Mouse (Mus musculus) intestine, embryonic 16.5 days (tissue): ENCODE measurements around the gene Ptprd. TPM values are rescaled to one million over a fixed set of nuclear protein-coding genes. Genes with fewer than 3 reads are reported as not detected.

ENCODE experiments used
- ATAC-seq: fragments of 200-750 bp; cut with Nextera tagmentation; 2 replicates; pipeline ENCODE4 v1.8.0; 2017; ENCODE audit warnings: moderate TSS enrichment, moderate library complexity
- H3K27ac ChIP-seq: fragments of 300-500 bp; sonication (generic); 2 replicates; pipeline ENCODE4 v1.5.1; 2014; ENCODE audit warnings: mild to moderate bottlenecking, low read length
- H3K27me3 ChIP-seq: fragments of 300-500 bp; sonication (generic); replicated peaks from 2 replicates; pipeline ENCODE4 v1.6.1; 2014; ENCODE audit warnings: low read length, control low read depth, mixed read lengths; ENCODE audit not compliant: control insufficient read depth, insufficient read depth
- H3K36me3 ChIP-seq: fragments of 300-500 bp; sonication (generic); 2 replicates; pipeline ENCODE4 v1.6.1; 2014; ENCODE audit warnings: low read length, control low read depth; ENCODE audit not compliant: control insufficient read depth, insufficient read depth
- H3K4me1 ChIP-seq: fragments of 300-500 bp; sonication (generic); 2 replicates; pipeline ENCODE4 v1.6.1; 2014; ENCODE audit warnings: low read length, control low read depth, mixed read lengths; ENCODE audit not compliant: control insufficient read depth, insufficient read depth
- H3K4me2 ChIP-seq: fragments of 300-500 bp; sonication (generic); 2 replicates; pipeline ENCODE4 v1.6.1; 2014; ENCODE audit warnings: low read depth, low read length, control low read depth
- H3K4me3 ChIP-seq: fragments of 300-500 bp; sonication (generic); 2 replicates; pipeline ENCODE4 v1.5.1; 2014; ENCODE audit warnings: mild to moderate bottlenecking, low read length
- H3K9ac ChIP-seq: fragments of 300-500 bp; sonication (generic); 2 replicates; pipeline ENCODE4 v1.6.1; 2014; ENCODE audit warnings: low read depth, low read length
- H3K9me3 ChIP-seq: fragments of 300-500 bp; sonication (generic); 2 replicates; pipeline ENCODE4 v1.6.1; 2016; ENCODE audit warnings: low read length, control low read depth; ENCODE audit not compliant: control insufficient read depth
- WGBS: fragments of 180-500 bp; shearing (Covaris S2); extraction: QIAGEN DNeasy Blood & Tissue Kit; methylation state at CpG from one replicate; pipeline ENCODE4 v1.1.7; 2014; 5-methylcytosine and 5-hydroxymethylcytosine counted together
- polyA plus RNA-seq: library from polyadenylated mRNA; unstranded; fragments of >200 nt; fragmentation: Nextera tagmentation; extraction: Ambion mirVana; gene quantifications from 2 replicates; pipeline ENCODE4 v1.2.1, GENCODE M21; 2015

Gene Ptprd
- polyA plus RNA-seq, 1 experiment from 2014 or later: 5.0 TPM

GRCm38 (mm10) chr4:77249801-77250200 is 962.0 kb downstream of the Ptprd start:
- no peak overlapping the region for H3K27ac ChIP-seq
- no peaks in the 10 kb centered on the region for H3K4me1 ChIP-seq
- no peak overlapping the region for H3K4me2 ChIP-seq
- H3K4me3 ChIP-seq: no peak overlapping the region
- no peaks in the 10 kb centered on the region for H3K9me3 ChIP-seq
- no peak overlapping the region for H3K9ac ChIP-seq
- no peaks in the 10 kb centered on the region for H3K36me3 ChIP-seq
- 29% methylated on average over 1 of the region's 1 CpGs for WGBS
- ATAC-seq: no peak
- no peaks in the 10 kb centered on the region for H3K27me3 ChIP-seq

- Histone ChIP-seq H3K4me2 (no peak overlapping the region), H3K27ac (no peak overlapping the region), H3K9me3 (no peaks in the 10 kb centered on the region), H3K36me3 (no peaks in the 10 kb centered on the region), H3K4me1 (no peaks in the 10 kb centered on the region), H3K4me3 (no peak overlapping the region), H3K27me3 (no peaks in the 10 kb centered on the region), H3K9ac (no peak overlapping the region)
- ATAC-seq: no peak
- 46% methylated on average over 1 of the region's 1 CpGs for WGBS
Measured at GRCm38 (mm10) chr4:77248918-77249317, 962.8 kb downstream of the Ptprd start.

GRCm38 (mm10) chr4:77241852-77242455 is 969.8 kb downstream of the Ptprd start:
- Histone ChIP-seq H3K4me2 (no peak overlapping the region), H3K27me3 (no peaks in the 10 kb centered on the region), H3K9me3 (no peaks in the 10 kb centered on the region), H3K9ac (no peak overlapping the region), H3K36me3 (no peaks in the 10 kb centered on the region), H3K4me1 (no peaks in the 10 kb centered on the region), H3K4me3 (no peak overlapping the region), H3K27ac (no peak overlapping the region)
- 65% methylated on average over 6 of the region's 6 CpGs for WGBS
- ATAC-seq: no peak

- Histone ChIP-seq H3K4me1 (no peaks in the 10 kb centered on the region), H3K4me3 (no peak overlapping the region), H3K9ac (no peak overlapping the region), H3K27ac (no peak overlapping the region), H3K9me3 (no peaks in the 10 kb centered on the region), H3K4me2 (no peak overlapping the region), H3K27me3 (no peaks in the 10 kb centered on the region), H3K36me3 (no peaks in the 10 kb centered on the region)
- ATAC-seq: no peak
- 58% methylated on average over 1 of the region's 1 CpGs for WGBS
Measured at GRCm38 (mm10) chr4:77238144-77238543, 973.6 kb downstream of the Ptprd start.

GRCm38 (mm10) chr4:77233243-77233642 is 978.5 kb downstream of the Ptprd start:
- no peak overlapping the region for H3K9ac ChIP-seq
- no peaks in the 10 kb centered on the region for H3K4me1 ChIP-seq
- H3K4me3 ChIP-seq: no peak overlapping the region
- H3K27me3 ChIP-seq: no peaks in the 10 kb centered on the region
- H3K9me3 ChIP-seq: no peaks in the 10 kb centered on the region
- H3K27ac ChIP-seq: no peak overlapping the region
- H3K36me3 ChIP-seq: no peaks in the 10 kb centered on the region
- ATAC-seq: no peak
- WGBS: 78% methylated on average over 2 of the region's 2 CpGs
- no peak overlapping the region for H3K4me2 ChIP-seq

- Histone ChIP-seq H3K4me1 (no peaks in the 10 kb centered on the region), H3K27ac (no peak overlapping the region), H3K4me2 (no peak overlapping the region), H3K36me3 (no peaks in the 10 kb centered on the region), H3K9ac (no peak overlapping the region), H3K27me3 (no peaks in the 10 kb centered on the region), H3K4me3 (no peak overlapping the region), H3K9me3 (no peaks in the 10 kb centered on the region)
- ATAC-seq: no peak
- WGBS: 82% methylated on average over 8 of the region's 8 CpGs
Measured at GRCm38 (mm10) chr4:77168866-77169265, 1042.9 kb downstream of the Ptprd start.

GRCm38 (mm10) chr4:77157601-77158000 is 1054.2 kb downstream of the Ptprd start:
- Histone ChIP-seq H3K27ac (no peak overlapping the region), H3K27me3 (no peaks in the 10 kb centered on the region), H3K9me3 (no peaks in the 10 kb centered on the region), H3K36me3 (no peaks in the 10 kb centered on the region), H3K4me3 (no peak overlapping the region), H3K9ac (no peak overlapping the region), H3K4me1 (no peaks in the 10 kb centered on the region), H3K4me2 (no peak overlapping the region)
- 85% methylated on average over 3 of the region's 3 CpGs for WGBS
- ATAC-seq: no peak

- H3K36me3 ChIP-seq: no peaks in the 10 kb centered on the region
- ATAC-seq: no peak
- no peaks in the 10 kb centered on the region for H3K27me3 ChIP-seq
- no peaks in the 10 kb centered on the region for H3K9me3 ChIP-seq
- 78% methylated on average over 2 of the region's 2 CpGs for WGBS
- no peak overlapping the region for H3K27ac ChIP-seq
- H3K4me1 ChIP-seq: no peaks in the 10 kb centered on the region
- H3K9ac ChIP-seq: no peak overlapping the region
- H3K4me2 ChIP-seq: no peak overlapping the region
- no peak overlapping the region for H3K4me3 ChIP-seq
Measured at GRCm38 (mm10) chr4:77155561-77155960, 1056.2 kb downstream of the Ptprd start.

GRCm38 (mm10) chr4:77155037-77155436 is 1056.7 kb downstream of the Ptprd start:
- H3K4me3 ChIP-seq: no peak overlapping the region
- 92% methylated on average over 1 of the region's 1 CpGs for whole genome bisulfite sequencing
- H3K36me3 ChIP-seq: no peaks in the 10 kb centered on the region
- no peak overlapping the region for H3K27ac ChIP-seq
- no peaks in the 10 kb centered on the region for H3K4me1 ChIP-seq
- no peak overlapping the region for H3K9ac ChIP-seq
- ATAC-seq: no peak
- no peaks in the 10 kb centered on the region for H3K27me3 ChIP-seq
- no peaks in the 10 kb centered on the region for H3K9me3 ChIP-seq
- H3K4me2 ChIP-seq: no peak overlapping the region

- no peak for ATAC-seq
- Histone ChIP-seq H3K36me3 (no peaks in the 10 kb centered on the region), H3K27ac (no peak overlapping the region), H3K27me3 (no peaks in the 10 kb centered on the region), H3K9me3 (no peaks in the 10 kb centered on the region), H3K4me3 (no peak overlapping the region), H3K9ac (no peak overlapping the region), H3K4me1 (no peaks in the 10 kb centered on the region), H3K4me2 (no peak overlapping the region)
- 73% methylated on average over 2 of the region's 2 CpGs for WGBS
Measured at GRCm38 (mm10) chr4:77124852-77125251, 1086.9 kb downstream of the Ptprd start.
